Mouse (Mus musculus): ENCODE results near the gene Ankib1.
A peak's percentile ranks its signal among the peaks of the same experiment; 100 is the strongest.

The Ankib1 gene

DNA sequence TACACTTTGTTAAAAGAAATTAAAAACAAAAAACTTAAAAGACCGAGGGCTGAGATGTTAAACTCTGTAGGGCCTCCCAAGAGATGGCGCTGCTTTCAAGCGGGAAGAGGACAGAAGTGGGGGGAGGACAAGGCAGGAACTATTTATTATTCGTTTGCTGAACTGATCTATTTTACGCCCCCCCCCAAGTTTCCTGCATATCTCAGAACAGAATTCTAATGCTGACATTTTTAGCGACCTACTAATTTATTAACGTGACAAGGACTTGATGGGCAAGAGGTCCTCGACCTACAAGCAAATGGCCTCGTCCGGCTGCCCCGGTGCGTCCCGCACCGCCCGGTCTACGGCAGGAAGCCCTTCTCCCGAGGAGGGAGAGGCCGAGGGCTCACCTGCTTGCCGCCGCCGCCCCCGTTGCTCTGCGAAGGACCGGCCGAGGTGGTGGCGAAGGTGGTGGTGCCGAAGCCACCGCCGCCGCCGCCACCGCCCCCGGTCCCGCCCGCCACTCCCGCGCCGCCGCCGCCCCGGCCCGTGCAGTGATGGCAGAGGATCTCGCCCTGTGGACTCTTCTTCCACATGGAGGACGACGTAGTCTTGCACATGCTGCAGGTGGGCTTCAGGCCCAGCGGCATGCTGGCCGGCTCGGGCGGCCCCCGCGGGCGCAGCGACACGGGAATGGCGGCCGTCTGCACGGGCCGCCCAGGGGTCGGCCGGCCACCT, 155.6 kb downstream of the Ankib1 start:
- peak; percentile 62 for DNase-seq (ENCODE audit: low spot score)

- no peak for DNase-seq (ENCODE audit: low spot score)
These were observed 156.2 kb downstream of the Ankib1 start for GRCm38 (mm10) chr5:3646539-3646938.

DNA sequence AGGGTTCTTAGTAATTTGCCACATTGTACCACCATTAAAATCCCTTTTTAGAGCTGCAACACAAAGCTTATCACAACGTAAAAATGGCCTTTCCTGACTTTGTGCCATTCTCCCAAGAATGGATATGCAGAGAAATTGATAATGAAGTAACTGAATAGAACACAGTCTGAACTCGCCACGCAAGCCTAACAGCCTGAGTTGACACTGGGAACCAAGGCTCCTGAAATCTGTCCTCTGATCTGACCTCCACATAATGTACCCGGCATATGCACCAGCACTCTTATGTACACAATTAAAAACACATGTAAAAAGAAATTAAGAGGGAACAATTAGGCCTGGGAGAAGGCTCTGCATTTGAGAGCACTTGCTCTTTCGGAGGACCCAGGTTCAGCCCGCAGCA, 157.4 kb downstream of the Ankib1 start:
- no peak for DNase-seq (ENCODE audit: low spot score)

DNA sequence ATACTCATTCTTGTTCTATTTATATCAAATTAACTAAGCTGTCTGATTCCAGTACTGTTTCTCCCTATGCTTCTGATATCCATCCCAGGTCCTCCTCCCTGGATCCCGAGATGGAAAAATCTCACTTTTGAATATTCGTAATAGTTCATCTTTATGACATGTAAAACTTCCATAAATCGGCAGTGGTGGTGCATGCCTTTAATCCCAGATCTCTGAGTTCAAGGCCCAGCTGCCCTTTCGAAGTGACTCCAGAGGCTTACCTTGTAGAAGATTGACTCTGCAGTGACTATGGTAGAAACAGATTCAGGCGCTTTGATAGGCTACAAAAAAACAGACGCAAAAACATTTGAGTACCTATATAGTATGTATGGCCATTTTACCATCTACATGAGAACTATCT, 158.1 kb downstream of the Ankib1 start:
- no peak for DNase-seq (ENCODE audit: low spot score)
